12 mouse cellular contexts compared by ENCODE assay signal in genomic region chr5:38543496-38544217, GRCm38 (mm10). TPM values are rescaled to one million over a fixed set of nuclear protein-coding genes. Genes with fewer than 3 reads are reported as not detected.
DNase-seq lines count a peak whose midpoint lies in the region; ATAC-seq and TF ChIP-seq lines count a peak whose summit lies in the region.
"Had no signal": no experiment of that assay in that cellular context is flagged by ENCODE, and none has a peak within 500 bp of the region (broad histone marks: within the 10 kb centered on the region; RNA-seq: fewer than 3 reads in every experiment).

No protein-coding gene starts in this region.

- H3K27ac ChIP-seq in liver, adult 2 months (replicated peaks; ENCODE audit: insufficient read depth, low read depth, low read length), result no peak overlapping the region
- H3K27ac ChIP-seq in liver, postnatal 0 days (ENCODE audit: low read depth), result no peak overlapping the region
- H3K27ac ChIP-seq in lung, postnatal 0 days (ENCODE audit: low read length), result no peak overlapping the region
- H3K27ac ChIP-seq: limb, embryonic 12.5 days; neural tube, embryonic 13.5 days had no signal

- no peak for TF ChIP-seq EP300 in liver, postnatal 0 days (IDR thresholded peaks at IDR 0.05; ENCODE audit: low read depth)
- TF ChIP-seq EP300 in lung, postnatal 0 days (IDR thresholded peaks at IDR 0.05), result no peak

- no peak for ATAC-seq in liver, postnatal 0 days
- no peak for ATAC-seq in lung, postnatal 0 days
- no peak for ATAC-seq in frontal cortex, adult (ENCODE audit: low TSS enrichment)

- no peak overlapping the region for H3K4me2 ChIP-seq in liver, postnatal 0 days (ENCODE audit: low read depth, low read length)
- no peak overlapping the region for H3K4me2 ChIP-seq in lung, postnatal 0 days (replicated peaks; ENCODE audit: low read depth, low read length)
- H3K4me2 ChIP-seq: limb, embryonic 12.5 days; neural tube, embryonic 13.5 days had no signal

- no peak for TF ChIP-seq CTCF in liver, adult 2 months (IDR thresholded peaks at IDR 0.05; ENCODE audit: low read depth, low read length)
- no peak for TF ChIP-seq CTCF in liver, postnatal 0 days (IDR thresholded peaks at IDR 0.05; ENCODE audit: low read depth)
- no peak for TF ChIP-seq CTCF in lung, postnatal 0 days (IDR thresholded peaks at IDR 0.05)

- DNase-seq in gastrocnemius, postnatal 10 days, result peak; percentile 37
- DNase-seq in gastrocnemius, postnatal 4 days (ENCODE audit: low spot score in 2 of 2), result no peak
- DNase-seq in liver, adult 2 months (ENCODE audit: extremely low read depth, low read depth, low spot score), result peak; percentile 27
- no peak for DNase-seq in liver, postnatal 0 days
- DNase-seq in cerebellum, postnatal 36 days, result peak; percentile 82 to 84
- peak; percentile 70 to 83 for DNase-seq in kidney, postnatal 36 days
- DNase-seq in lung, postnatal 0 days (ENCODE audit: low spot score), result no peak
- DNase-seq: spleen, adult 18-20 months; thymus, postnatal 25 days had no signal

- TF ChIP-seq POLR2A in liver, adult 2 months (IDR thresholded peaks at IDR 0.05; ENCODE audit: extremely low read depth, insufficient read depth, low read length), result no peak

- H3K27me3 ChIP-seq in liver, adult 2 months (ENCODE audit: control insufficient read depth, insufficient read depth, low read length), result no peaks in the 10 kb centered on the region
- no peaks in the 10 kb centered on the region for H3K27me3 ChIP-seq in liver, postnatal 0 days (ENCODE audit: insufficient read depth, low read length)
- H3K27me3 ChIP-seq in lung, postnatal 0 days (replicated peaks; ENCODE audit: insufficient read depth, low read length), result no peaks in the 10 kb centered on the region
- H3K27me3 ChIP-seq: limb, embryonic 12.5 days; neural tube, embryonic 13.5 days had no signal

- H3K79me2 ChIP-seq in liver, adult 2 months (ENCODE audit: control insufficient read depth, insufficient read depth, low read length), result no peaks in the 10 kb centered on the region

- H3K9ac ChIP-seq in liver, adult 2 months (ENCODE audit: low read depth, low read length), result no peak overlapping the region
- H3K9ac ChIP-seq in liver, postnatal 0 days (replicated peaks), result no peak overlapping the region
- no peak overlapping the region for H3K9ac ChIP-seq in lung, postnatal 0 days (replicated peaks; ENCODE audit: low read depth)
- H3K9ac ChIP-seq: limb, embryonic 12.5 days; neural tube, embryonic 13.5 days had no signal

- H3K36me3 ChIP-seq in liver, adult 2 months (ENCODE audit: control insufficient read depth, insufficient read depth, low read length), result peaks cover 58% of the 10 kb centered on the region
- peaks cover 99% of the 10 kb centered on the region for H3K36me3 ChIP-seq in liver, postnatal 0 days (replicated peaks; ENCODE audit: insufficient read depth, low read length)
- H3K36me3 ChIP-seq in lung, postnatal 0 days (ENCODE audit: insufficient read depth, low read length), result peaks cover 85% of the 10 kb centered on the region

- WGBS in liver, adult 2 months, result 80% methylated on average over 4 of the region's 4 CpGs
- 82% methylated on average over 4 of the region's 4 CpGs for WGBS in liver, postnatal 0 days (ENCODE audit: insufficient replicate concordance)
- WGBS in lung, postnatal 0 days, result 93% methylated on average over 4 of the region's 4 CpGs

- H3K9me3 ChIP-seq in liver, postnatal 0 days (ENCODE audit: low read length), result no peaks in the 10 kb centered on the region
- H3K9me3 ChIP-seq in lung, postnatal 0 days (ENCODE audit: low read length), result no peaks in the 10 kb centered on the region
- H3K9me3 ChIP-seq: limb, embryonic 12.5 days; neural tube, embryonic 13.5 days had no signal

- H3K4me3 ChIP-seq in liver, adult 2 months (ENCODE audit: insufficient read depth, low read depth, low read length), result no peak overlapping the region
- no peak overlapping the region for H3K4me3 ChIP-seq in liver, postnatal 0 days (ENCODE audit: low read depth, low read length)
- H3K4me3 ChIP-seq in lung, postnatal 0 days (ENCODE audit: low read depth, low read length), result no peak overlapping the region
- H3K4me3 ChIP-seq: limb, embryonic 12.5 days; neural tube, embryonic 13.5 days had no signal

- peaks cover 2% of the 10 kb centered on the region; the same call in 1 of the 2 replicates for H3K4me1 ChIP-seq in liver, adult 2 months (ENCODE audit: control insufficient read depth, insufficient read depth, low read length)
- no peaks in the 10 kb centered on the region; the same call in 1 of the 2 replicates for H3K4me1 ChIP-seq in liver, postnatal 0 days (ENCODE audit: insufficient read depth)
- H3K4me1 ChIP-seq in lung, postnatal 0 days (ENCODE audit: insufficient read depth, low read depth, low read length), result peaks cover 2% of the 10 kb centered on the region; the same call in 1 of the 2 replicates
- H3K4me1 ChIP-seq: limb, embryonic 12.5 days had no signal

RNA-seq across cellular contexts. Expression of gene Wdr1, which starts 19.4 kb away (rescaled TPM):
- 100 to 1,000 TPM; 137 to 146 TPM for total RNA-seq in gastrocnemius, postnatal 10 days (2021)
- total RNA-seq in gastrocnemius, postnatal 4 days (2021), result 100 to 1,000 TPM; 205 to 211 TPM
- 42.1 and 49.2 TPM in 2 replicates for total RNA-seq in liver, adult 2 months (2014; rRNA removed)
- polyA plus RNA-seq in liver, adult 2 months (2012; rRNA removed), result 38.0 and 40.4 TPM in 2 replicates
- polyA plus RNA-seq in liver, postnatal 0 days (2015; fragmentation: Nextera tagmentation; extraction: Ambion mirVana), result 56.1 and 60.7 TPM in 2 replicates
- 158 and 175 TPM in 2 replicates for polyA plus RNA-seq in lung, postnatal 0 days (2015; fragmentation: Nextera tagmentation; extraction: Ambion mirVana)

RNA-seq across cellular contexts. Expression of gene Slc2a9, which starts 40.7 kb away (rescaled TPM):
- 1 to 10 TPM; 1.2 to 1.5 TPM for total RNA-seq in gastrocnemius, postnatal 10 days (2021)
- total RNA-seq in gastrocnemius, postnatal 4 days (2021), result 1 to 10 TPM; 1.4 to 2.4 TPM
- 48.3 and 80.8 TPM in 2 replicates for total RNA-seq in liver, adult 2 months (2014; rRNA removed)
- polyA plus RNA-seq in liver, adult 2 months (2012; rRNA removed), result 30.7 and 33.0 TPM in 2 replicates
- polyA plus RNA-seq in liver, postnatal 0 days (2015; fragmentation: Nextera tagmentation; extraction: Ambion mirVana), result 3.3 and 5.7 TPM in 2 replicates
- polyA plus RNA-seq in lung, postnatal 0 days (2015; fragmentation: Nextera tagmentation; extraction: Ambion mirVana), result 2.2 and 2.4 TPM in 2 replicates

Comparison
In these comparisons a context has a peak if more than half of its experiments do, and no peak if none do; other contexts are left out.
1. DNase-seq: peak in gastrocnemius, postnatal 10 days (single experiment), liver, adult 2 months (single experiment), cerebellum, postnatal 36 days (2 of 2) and kidney, postnatal 36 days (2 of 2); none in gastrocnemius, postnatal 4 days (0 of 2), liver, postnatal 0 days (single experiment) and lung, postnatal 0 days (single experiment).
2. RNA of gene Slc2a9, which starts 40.7 kb away (total RNA-seq): 48.3 to 80.8 TPM in liver, adult 2 months; 1.4 to 2.4 TPM in gastrocnemius, postnatal 4 days and 1.2 to 1.5 TPM in gastrocnemius, postnatal 10 days; every median in the first group is over 10 times any median in the second.